Mouse (Mus musculus) heart, postnatal 36 days (tissue): ENCODE results near the gene Rbm28. TPM values are rescaled to one million over a fixed set of nuclear protein-coding genes. Genes with fewer than 3 reads are reported as not detected.
A peak's percentile ranks its signal among the peaks of the same experiment; 100 is the strongest.
"Not testable (repeated sequence)": the region's sequence is repeated elsewhere in the genome, so short reads cannot be mapped to it uniquely, and the experiment has no call there.

Experiments used
- DNase-seq, 2 experiments: peaks; one replicate each; pipeline ENCODE4 v3.0.0; 2021 to 2022
- intact Hi-C: fragments of 180-260 bp; cut with DNase I; formaldehyde crosslinking; loops from one replicate; pipeline ENCODE4 v1.15.1; 2025
- total RNA-seq, 2 experiments: library from RNA; stranded (reverse); gene quantifications; 2 replicates each; pipeline ENCODE4 v1.2.3; 2021

Rbm28 gene
- total RNA-seq, 2 experiments from 2014 or later, result 19.9 to 20.1 TPM

- peak in 1 of 2 experiments; percentile 34 for DNase-seq
- intact Hi-C loops, result no loop called here
Observed at GRCm38 (mm10) chr6:29195846-29196698, 31.3 kb upstream of the Rbm28 start.

GRCm38 (mm10) chr6:29195146-29195545 is 30.3 kb upstream of the Rbm28 start:
- intact Hi-C loops, result no loop called here
- peak in 1 of 2 experiments; percentile 1 for DNase-seq

- intact Hi-C loops, result loop anchor here (2.0 kb wide), 1 partner anchor 15 kb away; the partner anchor contains the start of gene Prrt4
- peak; percentile 48 to 60 for DNase-seq
Observed at GRCm38 (mm10) chr6:29193961-29194750, 29.4 kb upstream of the Rbm28 start.

- intact Hi-C loops, result no loop called here
- DNase-seq, result no peak
Observed at GRCm38 (mm10) chr6:29187936-29188335, 23.1 kb upstream of the Rbm28 start.

- DNase-seq, result no peak
- intact Hi-C loops, result loop anchor here (2.0 kb wide), 1 partner anchor 13 kb away; no protein-coding TSS in a partner anchor
Observed at GRCm38 (mm10) chr6:29179843-29180242, 15.0 kb upstream of the Rbm28 start.

- intact Hi-C loops, result loop anchor here (2.0 kb wide), 1 partner anchor 14 kb away; no protein-coding TSS in a partner anchor
- peak; percentile 60 to 72 for DNase-seq
Observed at GRCm38 (mm10) chr6:29178888-29179658, 14.3 kb upstream of the Rbm28 start, which contains the start of gene Prrt4. Prrt4 (minus strand) TSS chr6:29179584.

GRCm38 (mm10) chr6:29177901-29178879 is 13.4 kb upstream of the Rbm28 start:
- intact Hi-C loops, result loop anchor here (2.0 kb wide), 1 partner anchor 15 kb away; no protein-coding TSS in a partner anchor
- no peak for DNase-seq

- intact Hi-C loops, result no loop called here
- DNase-seq, result no peak
Observed at GRCm38 (mm10) chr6:29175113-29175512, 10.3 kb upstream of the Rbm28 start.

GRCm38 (mm10) chr6:29174368-29174767 is 9.6 kb upstream of the Rbm28 start:
- intact Hi-C loops, result no loop called here
- DNase-seq, result no peak

- peak; percentile 82 to 88 for DNase-seq
- intact Hi-C loops, result loop anchor here (1.0 to 2.0 kb wide), 2 partner anchors 27 to 70 kb away; no protein-coding TSS in a partner anchor
Observed at GRCm38 (mm10) chr6:29170952-29171388, 6.2 kb upstream of the Rbm28 start.

GRCm38 (mm10) chr6:29170063-29170921 is 5.5 kb upstream of the Rbm28 start:
- DNase-seq, result peak in 1 of 2 experiments; percentile 40
- intact Hi-C loops, result loop anchor here (2.0 kb wide), 1 partner anchor 71 kb away; no protein-coding TSS in a partner anchor

GRCm38 (mm10) chr6:29169675-29170062 is 4.9 kb upstream of the Rbm28 start:
- DNase-seq, result no peak
- intact Hi-C loops, result loop anchor here (2.0 kb wide), 1 partner anchor 71 kb away; no protein-coding TSS in a partner anchor

GRCm38 (mm10) chr6:29168871-29169270 is 4.1 kb upstream of the Rbm28 start:
- no peak for DNase-seq

GRCm38 (mm10) chr6:29166196-29166595 is 1.4 kb upstream of the Rbm28 start:
- intact Hi-C loops, result loop anchor here (1.0 kb wide), 1 partner anchor 32 kb away; no protein-coding TSS in a partner anchor

More at GRCm38 (mm10) chr6:29168871-29169270, 4.1 kb upstream of the Rbm28 start:
- intact Hi-C loops, result no loop called here

GRCm38 (mm10) chr6:29161291-29161690 is 3.5 kb downstream of the Rbm28 start:
- intact Hi-C loops, DNase-seq: not testable (repeated sequence)

More at GRCm38 (mm10) chr6:29166196-29166595, 1.4 kb upstream of the Rbm28 start:
- DNase-seq, result peak; percentile 36 to 44

- intact Hi-C loops, result no loop called here
- DNase-seq, result no peak
Observed at GRCm38 (mm10) chr6:29160786-29161185, 4.0 kb downstream of the Rbm28 start.

- intact Hi-C loops, result no loop called here
- DNase-seq, result no peak
Observed at GRCm38 (mm10) chr6:29156326-29156725, 8.5 kb downstream of the Rbm28 start.

GRCm38 (mm10) chr6:29150001-29150400 is 14.8 kb downstream of the Rbm28 start:
- DNase-seq, result no peak
- intact Hi-C loops, result no loop called here
